Mouse (Mus musculus): ENCODE measurements at regions not wholly inside any gene's neighbourhood (a gene's known extent, or its start where the extent isn't known, plus 50 kb on each side); places are given as distances from the start of the nearest gene placed in this dataset.

DNA sequence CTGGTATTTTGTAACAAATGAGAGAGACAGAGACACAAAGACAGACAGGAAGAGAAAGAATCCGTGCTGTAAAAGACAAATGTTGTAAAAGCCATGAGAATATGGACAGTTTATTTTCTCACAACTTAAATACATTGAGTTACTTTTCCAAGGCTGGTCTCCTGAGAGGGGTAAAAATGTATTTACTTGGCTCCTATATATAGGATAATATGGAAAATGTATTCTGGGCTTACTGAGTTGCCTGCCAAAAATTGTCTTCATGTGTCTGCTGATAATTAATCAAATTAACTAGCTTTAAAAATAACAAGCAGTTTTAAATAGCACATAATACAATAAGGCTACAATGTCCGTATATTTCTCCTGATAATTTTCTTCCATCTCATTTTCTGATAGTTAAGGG is 216.2 kb upstream of the Nrip1 start:
- DNase-seq (ENCODE audit: low spot score) = no peak

DNA sequence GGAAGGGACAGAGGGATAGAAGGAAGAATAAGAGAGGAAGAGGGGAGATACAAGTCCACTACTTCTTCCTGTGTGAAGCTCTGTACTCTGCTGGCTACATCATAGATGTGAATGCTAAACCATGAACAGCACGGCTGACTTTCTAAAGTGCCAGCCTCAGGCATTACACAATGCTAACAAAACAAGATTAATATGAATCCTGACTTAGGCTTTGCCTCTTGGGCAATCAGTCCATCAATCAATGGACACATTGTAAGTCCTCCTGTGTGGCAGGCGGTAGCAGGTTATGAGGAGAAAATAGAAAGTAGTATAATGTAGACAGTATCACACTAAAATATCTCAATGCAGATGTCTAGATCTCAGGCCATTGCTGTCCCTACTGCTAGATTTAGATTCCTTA is 203.6 kb upstream of the Nrip1 start:
- no peak for DNase-seq (ENCODE audit: low spot score)

GRCm38 (mm10) chr16:76575281-76575680 is 201.7 kb upstream of the Nrip1 start:
- no peak for DNase-seq (ENCODE audit: low spot score)

- DNase-seq (ENCODE audit: low spot score) = no peak
Observed at GRCm38 (mm10) chr16:76566220-76566619, 192.6 kb upstream of the Nrip1 start.

- DNase-seq (ENCODE audit: low spot score) = no peak
Observed at GRCm38 (mm10) chr16:76554846-76555245, 181.2 kb upstream of the Nrip1 start.

GRCm38 (mm10) chr16:76549628-76550027 is 176.0 kb upstream of the Nrip1 start:
- DNase-seq (ENCODE audit: low spot score) = no peak

DNA sequence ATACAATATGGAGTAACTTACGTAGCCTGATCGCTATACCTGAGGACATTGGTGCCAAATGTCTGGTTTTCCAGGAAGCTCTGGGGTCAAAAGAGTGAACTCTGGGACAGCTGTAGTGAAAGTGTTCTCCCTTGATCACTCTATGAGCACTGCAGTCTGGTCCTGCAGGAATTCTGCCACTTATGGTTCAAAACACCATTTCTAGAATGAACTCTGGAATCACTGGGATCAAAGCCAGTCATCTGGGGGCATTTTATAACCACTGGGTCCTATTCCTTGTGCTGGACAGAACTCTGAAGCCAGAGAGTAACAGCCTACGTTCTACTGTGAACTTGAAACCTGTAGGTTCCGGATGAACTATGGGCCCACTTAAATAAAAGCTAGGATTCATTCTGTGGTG is 173.5 kb upstream of the Nrip1 start:
- DNase-seq (ENCODE audit: low spot score) = no peak

GRCm38 (mm10) chr16:76546632-76547031 is 173.0 kb upstream of the Nrip1 start:
- DNase-seq (ENCODE audit: low spot score) = no peak

- DNase-seq (ENCODE audit: low spot score) = no peak
Observed at GRCm38 (mm10) chr16:76545942-76546341, 172.3 kb upstream of the Nrip1 start.

- no peak for DNase-seq (ENCODE audit: low spot score)
Observed at GRCm38 (mm10) chr16:76544972-76545371, 171.3 kb upstream of the Nrip1 start.

- DNase-seq (ENCODE audit: low spot score) = no peak
Observed at GRCm38 (mm10) chr16:76540964-76541363, 167.3 kb upstream of the Nrip1 start.

DNA sequence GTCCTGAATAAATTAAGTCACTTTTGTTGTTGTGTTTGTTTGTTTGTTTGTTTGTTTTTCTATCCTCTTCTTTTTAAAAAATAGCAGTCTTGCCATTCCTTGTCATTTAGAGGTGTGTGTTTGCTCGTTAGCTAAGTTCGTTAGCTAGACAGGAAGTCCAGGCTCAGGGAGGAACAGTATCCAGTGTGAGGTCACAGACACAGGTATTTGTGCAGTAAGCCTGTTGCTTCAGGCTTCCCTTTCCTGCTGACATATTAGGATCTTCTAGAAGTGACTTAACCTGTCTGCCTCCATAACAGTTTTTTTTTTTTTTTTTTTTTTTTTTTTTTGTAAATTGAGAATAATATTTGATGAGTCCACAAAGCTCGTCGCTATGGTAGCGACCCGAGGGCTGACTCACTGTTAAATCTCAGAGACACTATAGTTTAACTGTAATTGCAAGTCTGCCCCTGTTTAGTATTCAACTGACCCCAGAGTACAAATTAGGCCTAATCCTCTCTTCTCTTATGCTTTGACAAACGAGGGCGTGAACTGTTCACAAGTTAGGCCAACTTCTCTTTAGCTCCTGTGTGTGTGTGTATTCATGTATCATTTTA is 166.8 kb upstream of the Nrip1 start:
- DNase-seq (ENCODE audit: low spot score) = no peak

- DNase-seq (ENCODE audit: low spot score) = no peak
Observed at GRCm38 (mm10) chr16:76539669-76540068, 166.0 kb upstream of the Nrip1 start.

DNA sequence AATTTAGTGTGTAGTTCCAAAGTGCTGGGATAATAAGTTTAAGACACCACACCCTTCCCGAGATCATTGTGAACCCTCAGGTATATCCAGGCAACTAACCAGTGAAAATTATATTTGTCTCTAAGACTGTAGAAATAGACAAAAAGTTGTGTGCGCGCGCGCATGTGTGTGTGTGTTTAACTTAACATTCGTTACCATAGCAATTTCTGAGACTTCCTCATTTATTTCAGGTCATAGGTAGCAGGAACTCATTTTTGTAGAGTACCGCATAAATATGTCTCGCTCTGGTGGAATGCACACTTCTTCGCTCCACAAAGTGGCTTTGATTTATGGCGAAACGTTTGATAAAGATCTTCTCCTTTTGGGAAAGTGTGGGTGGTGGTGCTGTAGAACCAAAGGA is 164.2 kb upstream of the Nrip1 start:
- no peak for DNase-seq (ENCODE audit: low spot score)

DNA sequence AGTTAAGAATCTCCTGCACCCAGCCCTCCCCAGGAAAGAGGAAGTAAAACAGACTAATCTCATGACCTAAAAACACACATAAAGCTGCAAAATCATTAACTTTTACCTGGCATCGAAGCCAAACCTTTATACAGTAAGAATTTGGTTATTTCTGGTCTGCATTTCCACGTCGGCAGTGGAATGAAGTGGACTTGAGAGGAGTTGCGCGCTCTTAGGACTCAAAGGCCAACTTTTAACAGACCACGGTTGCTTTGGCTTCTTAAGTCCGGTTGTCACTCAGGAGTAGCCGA is 159.2 kb upstream of the Nrip1 start:
- no peak for DNase-seq (ENCODE audit: low spot score)

DNA sequence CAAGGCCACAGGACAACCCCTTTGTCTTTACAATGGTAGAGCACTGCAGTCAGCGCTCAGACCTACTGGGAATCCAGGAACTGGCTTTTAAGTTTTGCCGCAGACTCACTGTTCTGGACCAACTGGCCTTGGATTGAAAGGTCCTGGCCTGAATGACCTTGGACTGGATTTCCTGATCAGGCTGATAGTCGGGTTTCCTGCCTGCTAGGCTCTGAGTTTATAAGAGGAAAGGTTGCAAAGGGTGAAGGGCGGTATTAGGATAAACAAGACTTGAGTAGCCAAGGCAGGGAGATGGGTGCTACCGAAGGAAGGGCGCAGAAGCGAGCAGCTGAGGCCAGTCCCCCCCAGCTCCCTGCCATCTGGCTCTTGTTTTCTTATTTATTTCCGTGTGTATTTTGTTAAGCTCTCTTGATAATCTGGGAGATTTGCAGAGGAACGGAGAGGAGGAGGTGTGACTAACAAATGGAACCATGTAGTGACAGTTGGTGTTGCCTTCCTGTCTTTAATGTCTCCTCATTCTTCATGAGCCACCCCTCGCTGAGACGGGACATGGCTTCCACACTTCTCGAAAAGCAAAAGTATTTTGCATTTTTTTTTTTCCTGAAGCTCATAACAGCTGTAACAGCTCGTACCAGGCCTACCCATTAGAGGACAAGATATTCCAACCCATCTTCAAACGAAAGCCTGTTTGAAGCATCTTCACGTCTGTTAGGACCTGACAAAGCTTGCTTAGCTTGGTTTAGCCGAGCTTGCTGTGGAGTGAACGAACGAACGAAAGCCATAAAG is 158.7 kb upstream of the Nrip1 start:
- no peak for DNase-seq (ENCODE audit: low spot score)

DNA sequence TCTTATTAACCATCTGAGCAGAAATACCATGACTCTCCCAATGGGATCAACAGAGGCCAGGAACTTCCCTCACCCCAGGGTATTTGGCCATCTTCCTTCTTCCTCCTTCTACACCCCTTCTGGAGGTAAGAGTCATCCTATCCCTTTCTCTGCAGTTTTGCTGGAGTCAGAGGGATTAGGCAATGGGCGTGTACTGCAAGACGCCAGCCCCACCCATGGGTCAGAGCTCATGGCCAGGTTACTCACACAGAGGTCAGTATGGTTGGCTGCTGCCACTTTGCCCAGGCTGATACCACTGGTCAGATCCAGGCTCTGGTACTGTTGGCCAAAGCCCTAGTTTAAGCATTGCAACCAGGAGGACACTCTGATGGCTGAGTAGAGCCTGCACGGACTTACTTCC is 157.3 kb upstream of the Nrip1 start:
- DNase-seq (ENCODE audit: low spot score) = no peak

- no peak for DNase-seq (ENCODE audit: low spot score)
Observed at GRCm38 (mm10) chr16:76529613-76530012, 156.0 kb upstream of the Nrip1 start.

DNA sequence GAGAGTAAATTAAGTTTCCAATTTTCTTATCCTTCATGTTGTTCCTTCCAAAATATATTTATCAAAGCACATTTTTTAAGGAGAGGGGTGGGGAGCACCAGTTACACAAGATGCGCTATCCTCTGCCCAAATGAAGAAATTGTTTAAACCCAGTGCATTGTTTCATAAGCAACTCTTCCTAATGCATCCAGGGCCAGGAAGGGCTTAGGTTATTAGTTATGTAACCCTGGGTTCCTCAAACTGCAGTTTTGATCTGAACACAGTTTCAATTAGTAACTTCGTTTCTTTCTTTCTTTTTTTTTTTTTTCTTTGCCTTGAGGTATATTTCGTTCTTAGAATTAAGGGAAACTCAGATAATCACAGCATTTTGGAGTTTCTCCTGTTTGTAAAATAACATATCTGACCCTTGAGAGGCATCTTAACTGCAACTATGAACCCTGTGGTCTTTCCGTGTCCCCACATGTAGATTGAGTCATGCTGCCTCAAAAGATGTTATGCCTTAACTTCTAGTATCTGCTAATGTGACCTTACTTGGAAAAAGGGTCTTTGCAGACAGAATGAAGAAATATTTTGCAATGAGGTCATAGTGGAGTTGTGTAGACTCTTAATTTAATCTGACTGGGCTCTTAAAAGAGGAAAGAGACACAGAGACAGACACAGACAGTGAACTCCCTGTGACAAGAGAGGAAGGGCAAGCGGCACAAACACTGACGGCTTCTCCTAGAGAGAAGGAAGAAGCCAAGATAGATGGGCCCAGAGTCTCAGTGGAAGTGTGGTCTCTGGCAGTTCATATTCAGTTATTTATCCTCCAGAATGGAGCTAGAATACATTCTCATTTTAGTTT is 153.7 kb upstream of the Nrip1 start:
- no peak for DNase-seq (ENCODE audit: low spot score)

DNA sequence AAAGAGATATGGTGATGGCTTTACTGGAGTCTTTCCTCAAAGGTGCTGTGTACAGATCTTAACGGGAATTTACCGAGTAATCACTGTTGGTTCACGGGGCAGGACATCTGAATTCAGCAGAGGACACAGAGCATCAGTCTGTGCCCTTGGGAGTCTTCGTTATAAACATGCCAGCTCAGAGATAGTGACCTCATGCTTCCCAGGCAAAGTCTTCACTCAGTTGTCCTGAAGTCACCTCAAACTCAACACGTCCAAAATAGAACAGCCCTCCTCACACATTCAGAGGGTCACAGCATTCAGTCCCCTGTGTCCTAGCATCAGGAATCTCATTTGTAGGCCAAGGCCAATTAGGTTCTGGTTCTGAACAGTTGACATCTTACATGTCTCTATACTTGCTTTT is 151.9 kb upstream of the Nrip1 start:
- no peak for DNase-seq (ENCODE audit: low spot score)

- DNase-seq (ENCODE audit: low spot score) = no peak
Observed at GRCm38 (mm10) chr16:76524921-76525320, 151.3 kb upstream of the Nrip1 start.

DNA sequence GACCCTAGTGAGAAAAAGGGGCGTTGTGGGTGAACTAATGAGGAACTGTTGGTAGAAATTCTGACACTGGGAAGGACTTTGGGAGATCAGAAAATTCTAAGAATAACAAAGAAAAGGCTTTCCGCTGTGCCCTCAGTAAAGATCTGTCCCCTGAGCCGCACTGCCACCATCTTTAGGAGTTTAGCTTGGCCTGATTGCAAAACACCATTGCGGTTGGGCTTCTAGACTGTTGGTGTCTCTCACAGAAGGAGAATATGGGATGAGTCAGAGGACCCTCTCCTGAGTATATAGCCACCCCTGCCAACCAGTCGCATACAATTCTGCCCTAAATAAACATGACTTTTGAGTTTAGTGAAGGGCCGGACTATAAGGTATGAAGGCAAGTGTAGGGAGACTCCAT is 147.5 kb upstream of the Nrip1 start:
- DNase-seq (ENCODE audit: low spot score) = no peak

DNA sequence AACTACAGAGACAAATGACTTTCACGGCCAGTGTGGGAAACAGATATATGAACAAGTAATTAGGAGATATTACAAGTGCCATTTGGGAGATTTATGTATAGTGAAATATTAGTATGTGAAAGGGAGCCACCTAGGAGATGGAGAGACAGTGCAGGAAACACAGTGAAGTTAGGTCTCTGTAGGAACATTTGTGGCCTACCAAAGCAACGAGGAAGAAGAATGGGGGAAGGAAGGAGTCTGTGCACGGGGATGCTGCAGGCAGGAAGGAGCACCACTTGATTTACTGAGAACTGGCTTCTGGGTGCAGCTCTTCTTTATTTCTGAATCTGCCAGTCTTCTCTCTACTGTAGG is 147.0 kb upstream of the Nrip1 start:
- no peak for DNase-seq (ENCODE audit: low spot score)
